Mouse (Mus musculus) spleen, adult 2 months (tissue): Measurements from ENCODE around the gene Eftud2. TPM values are rescaled to one million over a fixed set of nuclear protein-coding genes. Genes with fewer than 3 reads are reported as not detected.

ENCODE experiments used
- DNase-seq, 2 experiments: peaks; one replicate each; pipeline versions ENCODE4 v3.0.0 to v3.0.0-alpha.2; 2012 to 2021; ENCODE audit warnings: low spot score in 2 of 2, low read depth in 1 of 2
- H3K27ac ChIP-seq: fragments of 200-500 bp; 2 replicates; pipeline ENCODE4 v1.5.1; 2012; ENCODE audit warnings: low read length, inconsistent platforms; ENCODE audit not compliant: insufficient read depth
- H3K27me3 ChIP-seq: fragments of 200-500 bp; 2 replicates; pipeline ENCODE4 v1.6.1; 2012; ENCODE audit warnings: mild to moderate bottlenecking, moderate library complexity, low read length, inconsistent platforms; ENCODE audit not compliant: control insufficient read depth, insufficient read depth
- H3K36me3 ChIP-seq: fragments of 200-500 bp; 2 replicates; pipeline ENCODE4 v1.6.1; 2012; ENCODE audit warnings: mild to moderate bottlenecking, low read length, inconsistent platforms; ENCODE audit not compliant: control insufficient read depth, insufficient read depth
- H3K4me1 ChIP-seq: fragments of 200-500 bp; 2 replicates; pipeline ENCODE4 v1.6.1; 2011; ENCODE audit warnings: inconsistent platforms; ENCODE audit not compliant: control insufficient read depth, insufficient read depth, insufficient read length
- H3K4me3 ChIP-seq: fragments of 200-500 bp; 2 replicates; pipeline ENCODE4 v1.5.1; 2011; ENCODE audit warnings: mild to moderate bottlenecking, inconsistent platforms; ENCODE audit not compliant: insufficient read depth, insufficient read length; ENCODE audit errors: extremely low read depth
- CTCF ChIP-seq: fragments of 200-500 bp; IDR thresholded peaks from 2 replicates; pipeline ENCODE4 v1.5.1; 2011; ENCODE audit warnings: mild to moderate bottlenecking, inconsistent platforms; ENCODE audit not compliant: insufficient read depth, insufficient read length, insufficient replicate concordance; ENCODE audit errors: extremely low read depth
- POLR2A ChIP-seq: fragments of 200-500 bp; IDR thresholded peaks from 2 replicates; pipeline ENCODE4 v1.6.1; 2011; ENCODE audit warnings: low read depth, low read length, inconsistent platforms
- WGBS: fragments of 180-500 bp; shearing (Covaris S2); methylation state at CpG from one replicate; pipeline ENCODE4 v1.1.7; 2018; 5-methylcytosine and 5-hydroxymethylcytosine counted together
- polyA plus RNA-seq: library from polyadenylated mRNA; depleted of rRNA; stranded (reverse); fragments of >200 nt; gene quantifications from 2 replicates; pipeline ENCODE4 v1.2.3, GENCODE M21; 2012

Gene Eftud2
- polyA plus RNA-seq, 1 experiment: 119 TPM

DNA sequence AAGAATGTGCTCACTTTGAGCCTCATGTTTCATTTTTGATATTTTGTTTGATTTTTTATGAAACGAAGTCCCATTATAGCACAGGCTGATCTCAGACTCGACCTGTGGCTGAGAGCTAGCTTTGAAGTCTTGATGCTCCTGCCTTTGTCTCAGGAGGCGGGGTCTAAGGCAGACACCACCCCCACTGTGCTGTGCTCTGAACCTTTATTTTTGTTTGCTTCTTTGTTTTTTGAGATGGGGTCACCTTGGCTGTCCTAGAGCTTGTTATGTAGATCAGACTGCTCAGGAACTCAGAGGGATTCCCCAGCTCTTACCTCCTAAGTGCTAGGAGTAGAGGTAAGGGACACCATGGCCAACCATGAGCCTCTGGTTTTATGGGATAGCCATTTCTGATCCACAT lies 60.4 kb downstream of the Eftud2 start:
- no peak overlapping the region for H3K4me3 ChIP-seq
- WGBS: 30% methylated on average over 3 of the region's 3 CpGs
- DNase-seq: no peak
- H3K4me1 ChIP-seq: peaks cover 3% of the 10 kb centered on the region
- H3K36me3 ChIP-seq: no peaks in the 10 kb centered on the region
- TF ChIP-seq POLR2A (no peak), CTCF (no peak)
- no peak overlapping the region for H3K27ac ChIP-seq
- H3K27me3 ChIP-seq: peaks cover 22% of the 10 kb centered on the region

GRCm38 (mm10) chr11:102819783-102820385 lies 60.9 kb downstream of the Eftud2 start:
- no peak overlapping the region for H3K27ac ChIP-seq
- 11% methylated on average over 14 of the region's 14 CpGs for WGBS
- no peak for DNase-seq
- H3K4me3 ChIP-seq: no peak overlapping the region
- H3K36me3 ChIP-seq: no peaks in the 10 kb centered on the region
- TF ChIP-seq CTCF: no peak
- no peak for TF ChIP-seq POLR2A
- peaks cover 3% of the 10 kb centered on the region for H3K4me1 ChIP-seq
- peaks cover 20% of the 10 kb centered on the region for H3K27me3 ChIP-seq

GRCm38 (mm10) chr11:102819021-102819782 lies 61.6 kb downstream of the Eftud2 start, which contains the start of gene Gjc1:
TSS of gene Gjc1 (minus strand) at chr11:102819700.
- TF ChIP-seq CTCF (no peak), POLR2A (no peak)
- H3K4me1 ChIP-seq: peaks cover 3% of the 10 kb centered on the region
- peak within 1 kb of the TSS; percentile 42; the same call in 1 of the 2 replicates for H3K4me3 ChIP-seq
- 1% methylated on average over 91 of the region's 97 CpGs for WGBS
- DNase-seq: no peak
- no peak within 1 kb of the TSS for H3K27ac ChIP-seq
- peaks cover 20% of the 10 kb centered on the region for H3K27me3 ChIP-seq
- no peaks in the 10 kb centered on the region for H3K36me3 ChIP-seq

DNA sequence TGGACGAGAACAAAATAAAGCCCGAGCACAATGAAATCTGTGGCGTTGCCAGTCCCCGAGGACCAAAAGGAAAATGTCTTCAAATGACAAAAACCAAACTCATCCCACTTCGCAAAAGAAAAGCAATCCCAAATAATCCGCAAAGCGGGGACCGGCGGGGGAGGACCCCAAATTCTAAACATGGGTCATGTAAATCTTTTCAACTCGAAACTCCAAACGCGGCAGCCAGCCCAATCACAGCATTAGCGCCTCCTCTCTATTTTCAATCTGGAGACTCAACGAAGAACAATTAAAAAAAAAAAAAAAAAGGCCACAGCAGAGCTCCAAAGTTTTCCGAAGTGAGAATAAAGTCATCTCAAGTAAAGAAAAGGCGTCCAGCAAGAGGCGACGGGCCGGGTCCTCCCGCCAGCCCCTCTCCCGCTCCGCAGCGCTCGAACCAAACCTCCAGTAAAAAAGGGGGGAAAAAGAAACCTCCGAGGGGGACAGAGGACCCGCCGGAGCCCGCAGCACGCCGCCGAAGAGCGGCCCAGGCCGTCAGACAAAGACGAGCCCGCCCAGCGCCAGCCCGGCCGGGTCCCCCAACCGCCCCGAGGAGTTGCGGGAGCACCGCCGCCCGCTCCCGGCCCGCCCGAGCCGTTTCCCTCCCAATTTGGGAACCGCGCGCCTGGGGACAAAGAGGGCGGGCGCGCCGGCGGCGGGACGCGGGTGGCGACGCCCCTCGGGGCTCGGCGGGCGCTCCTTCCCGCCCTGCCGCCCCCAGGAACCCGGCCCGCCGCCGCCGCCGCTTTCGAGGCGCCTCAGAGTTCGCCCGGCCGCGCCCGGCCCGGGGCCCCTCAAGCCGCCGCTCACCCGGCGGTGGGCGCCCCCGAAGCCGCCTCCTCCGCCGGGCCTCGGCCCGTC lies 62.4 kb downstream of the Eftud2 start:
- H3K36me3 ChIP-seq: no peaks in the 10 kb centered on the region
- DNase-seq: no peak
- TF ChIP-seq CTCF (no peak), POLR2A (no peak)
- peak overlapping the region; percentile 42 for H3K4me3 ChIP-seq
- H3K4me1 ChIP-seq: peaks cover 3% of the 10 kb centered on the region
- no peak overlapping the region for H3K27ac ChIP-seq
- WGBS: 2% methylated on average over 78 of the region's 92 CpGs
- peaks cover 20% of the 10 kb centered on the region for H3K27me3 ChIP-seq

GRCm38 (mm10) chr11:102814881-102815280 lies 65.9 kb downstream of the Eftud2 start:
- no peak for DNase-seq
- Histone ChIP-seq H3K27me3 (peaks cover 16% of the 10 kb centered on the region), H3K36me3 (no peaks in the 10 kb centered on the region), H3K4me3 (no peak overlapping the region), H3K27ac (no peak overlapping the region), H3K4me1 (peaks cover 3% of the 10 kb centered on the region)
- TF ChIP-seq CTCF: no peak
- TF ChIP-seq POLR2A: no peak

GRCm38 (mm10) chr11:102810721-102811485 lies 69.9 kb downstream of the Eftud2 start:
- Histone ChIP-seq H3K27me3 (no peaks in the 10 kb centered on the region; the same call in 1 of the 2 replicates), H3K4me3 (no peak overlapping the region), H3K4me1 (no peaks in the 10 kb centered on the region; the same call in 1 of the 2 replicates), H3K27ac (no peak overlapping the region), H3K36me3 (no peaks in the 10 kb centered on the region)
- DNase-seq: no peak
- WGBS: 66% methylated on average over 4 of the region's 4 CpGs
- TF ChIP-seq CTCF: no peak
- TF ChIP-seq POLR2A: no peak
